Mouse (Mus musculus): ENCODE results near the gene Arpc5l.

DNA sequence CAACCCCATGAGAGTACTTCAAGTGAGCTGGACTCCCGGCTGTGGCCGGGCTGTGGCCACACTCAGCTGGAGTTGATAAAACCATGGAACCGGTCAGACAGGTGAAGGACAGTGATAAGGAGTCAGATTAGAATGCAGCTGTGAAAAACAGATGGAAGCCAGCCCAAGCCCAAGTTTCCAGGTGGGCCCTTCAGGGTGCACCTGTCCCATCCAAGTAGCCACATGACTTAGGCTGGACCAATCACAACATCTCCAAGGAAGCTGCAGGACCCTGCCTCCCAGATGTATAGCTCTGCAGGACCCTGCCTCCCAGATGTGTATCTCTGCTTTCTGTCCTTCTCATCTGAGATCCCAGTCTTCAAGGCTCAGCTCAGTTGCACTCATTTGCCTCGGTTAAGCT is 13.1 kb upstream of the Arpc5l start:
- no peak for TF ChIP-seq CTCF (IDR thresholded peaks at IDR 0.05; ENCODE audit: low read depth, low read length)
- no peak for TF ChIP-seq POLR2A (IDR thresholded peaks at IDR 0.05; ENCODE audit: borderline replicate concordance, low read depth, low read length)
